Mouse (Mus musculus) gastrocnemius, adult 8-10 months (tissue): ENCODE data around the gene Acot2. TPM values are rescaled to one million over a fixed set of nuclear protein-coding genes. Genes with fewer than 3 reads are reported as not detected.
"Not testable (repeated sequence)": the region's sequence is repeated elsewhere in the genome, so short reads cannot be mapped to it uniquely, and the experiment has no call there.

Experiments
- DNase-seq, 2 experiments: peaks; one replicate each; pipeline ENCODE4 v3.0.0; 2022; ENCODE audit warnings: low spot score in 2 of 2
- total RNA-seq, 4 experiments: library from RNA; stranded (reverse); gene quantifications; 2 replicates each; pipeline ENCODE4 v1.2.4; 2022

The Acot2 gene
- total RNA-seq, 4 experiments from 2014 or later = 14.9 to 20.7 (median 17.2) TPM

DNA sequence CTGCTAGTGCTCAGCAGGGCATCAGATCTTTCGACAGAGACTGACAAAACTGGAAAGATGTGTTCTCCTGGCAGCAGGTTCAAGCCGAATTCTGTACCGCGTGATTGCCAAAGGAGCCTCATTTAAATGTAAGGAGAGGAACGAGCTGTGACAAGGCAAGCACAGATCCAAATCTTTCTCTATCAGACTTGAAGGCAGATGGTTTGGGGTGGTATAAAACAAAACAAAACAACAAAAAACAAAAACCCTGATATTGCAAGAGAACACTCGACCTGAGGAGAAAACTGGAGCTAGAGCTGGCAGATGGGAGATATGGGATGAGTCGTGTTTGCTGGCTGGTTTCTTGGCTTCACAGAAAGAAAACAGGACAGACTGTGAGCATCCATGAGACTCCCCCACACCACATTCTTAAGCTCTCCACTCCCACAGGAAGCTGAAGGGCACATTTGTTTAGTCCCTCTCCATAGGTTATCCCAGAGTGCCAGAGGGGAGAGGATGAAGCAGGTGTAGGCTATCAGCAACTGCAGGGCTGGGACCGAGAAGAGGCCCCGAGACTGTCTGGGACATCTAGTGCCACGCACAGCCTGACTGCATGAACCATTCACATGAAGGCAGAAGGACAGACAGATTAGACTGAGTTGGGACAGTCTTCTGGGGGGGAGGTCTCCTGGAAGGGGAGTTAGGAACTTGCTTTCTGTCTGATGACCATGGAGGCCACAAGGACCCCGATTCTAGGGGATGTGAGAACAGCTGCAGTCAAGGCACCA lies 10.9 kb downstream of the Acot2 start:
- DNase-seq = no peak

DNA sequence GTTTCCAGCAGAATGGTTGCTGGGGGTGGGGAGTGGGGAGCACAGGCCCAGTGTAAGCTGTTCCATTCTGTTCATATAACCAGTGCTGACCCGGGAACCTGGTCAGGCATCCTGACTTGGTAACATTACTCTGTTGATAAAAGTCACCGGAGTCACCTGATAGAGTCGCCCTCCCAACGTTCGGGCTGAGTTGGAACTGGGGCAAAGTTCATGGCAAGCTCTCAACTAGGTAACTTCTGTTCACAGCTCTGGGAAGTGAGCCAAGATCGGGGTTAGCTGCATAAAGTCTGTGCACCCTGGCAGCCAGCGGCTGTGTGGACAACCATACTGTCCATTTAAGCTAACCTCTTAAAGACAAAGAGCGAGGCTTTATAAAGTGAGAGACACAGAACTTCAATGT lies 11.6 kb downstream of the Acot2 start:
- peak; percentile 21 to 48 for DNase-seq

DNA sequence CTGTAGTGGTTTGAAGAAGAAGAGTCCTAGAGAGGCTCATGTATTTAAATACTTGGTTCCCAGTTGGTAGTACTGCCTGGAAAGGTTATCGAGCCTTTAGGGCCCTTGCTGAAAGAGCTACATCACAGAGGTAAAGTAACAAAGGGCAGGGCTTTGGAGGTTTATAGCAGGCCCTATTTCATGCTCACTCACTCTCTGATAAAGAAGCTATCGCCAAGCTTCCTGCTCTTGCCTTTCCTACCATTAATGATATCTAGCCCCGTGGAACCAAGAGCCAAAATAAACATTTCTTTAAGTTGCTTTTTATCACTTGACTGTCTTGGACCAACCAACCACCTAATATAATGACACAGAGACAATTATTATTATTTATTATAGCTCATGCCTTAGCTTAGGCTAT lies 12.8 kb downstream of the Acot2 start:
- DNase-seq = no peak

DNA sequence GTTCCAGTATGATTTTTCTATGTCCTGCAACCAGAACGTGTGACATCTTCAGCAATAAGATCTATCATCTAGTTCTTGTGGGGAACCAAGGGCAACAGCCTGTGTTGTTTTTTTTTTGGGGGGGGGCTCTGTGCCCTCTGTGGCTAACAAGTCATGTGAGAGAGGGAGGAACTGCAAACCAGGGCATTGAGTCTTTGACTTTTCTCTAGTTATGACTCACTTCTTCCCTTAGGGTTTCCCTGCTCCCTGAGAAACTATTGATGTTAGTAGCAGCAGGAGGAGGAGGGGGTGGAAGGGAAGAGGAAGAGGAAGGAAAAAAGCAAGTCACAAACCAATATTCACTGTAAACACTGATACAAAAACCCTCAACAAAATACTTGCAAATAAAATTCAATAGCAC lies 16.2 kb downstream of the Acot2 start:
- DNase-seq = no peak

DNA sequence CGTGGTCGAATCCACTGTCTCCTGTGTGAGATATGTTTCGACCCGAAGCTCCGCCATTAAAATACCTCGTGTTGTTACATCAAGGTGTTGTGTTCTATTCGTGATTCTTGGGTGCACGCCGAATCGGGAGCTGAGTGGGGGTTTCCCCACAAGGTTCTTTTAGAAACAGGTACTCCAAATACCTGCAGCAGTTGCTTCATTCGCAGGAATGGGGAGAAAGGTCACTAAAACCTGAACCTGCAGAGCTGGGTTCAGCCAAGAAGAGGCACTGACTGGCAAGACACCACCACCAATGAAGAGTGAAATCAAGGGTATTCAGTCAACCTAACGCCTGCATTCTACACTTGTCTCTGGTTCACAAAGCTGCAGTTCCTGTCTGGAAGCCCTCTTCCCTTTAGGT lies 20.6 kb downstream of the Acot2 start:
- no peak for DNase-seq

DNA sequence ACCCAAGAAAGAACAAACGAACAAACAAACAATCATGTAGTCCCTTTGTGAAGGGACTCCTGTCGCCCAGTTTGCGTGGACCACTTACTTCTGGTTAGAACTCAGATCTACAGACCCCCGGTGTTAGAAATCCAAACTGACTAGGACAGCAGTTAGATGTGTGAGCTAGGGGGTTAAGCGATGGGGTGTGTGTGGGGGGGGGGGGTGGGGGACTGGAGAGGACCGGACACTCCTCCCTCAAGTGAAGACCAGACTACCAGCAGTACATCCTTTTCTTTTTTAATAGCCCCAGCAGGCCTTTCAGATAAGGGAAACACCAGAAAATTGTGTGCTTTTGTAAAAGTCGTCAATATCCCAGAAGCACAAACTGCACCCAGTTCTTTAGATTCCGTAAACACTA lies 21.1 kb downstream of the Acot2 start:
- DNase-seq = no peak

DNA sequence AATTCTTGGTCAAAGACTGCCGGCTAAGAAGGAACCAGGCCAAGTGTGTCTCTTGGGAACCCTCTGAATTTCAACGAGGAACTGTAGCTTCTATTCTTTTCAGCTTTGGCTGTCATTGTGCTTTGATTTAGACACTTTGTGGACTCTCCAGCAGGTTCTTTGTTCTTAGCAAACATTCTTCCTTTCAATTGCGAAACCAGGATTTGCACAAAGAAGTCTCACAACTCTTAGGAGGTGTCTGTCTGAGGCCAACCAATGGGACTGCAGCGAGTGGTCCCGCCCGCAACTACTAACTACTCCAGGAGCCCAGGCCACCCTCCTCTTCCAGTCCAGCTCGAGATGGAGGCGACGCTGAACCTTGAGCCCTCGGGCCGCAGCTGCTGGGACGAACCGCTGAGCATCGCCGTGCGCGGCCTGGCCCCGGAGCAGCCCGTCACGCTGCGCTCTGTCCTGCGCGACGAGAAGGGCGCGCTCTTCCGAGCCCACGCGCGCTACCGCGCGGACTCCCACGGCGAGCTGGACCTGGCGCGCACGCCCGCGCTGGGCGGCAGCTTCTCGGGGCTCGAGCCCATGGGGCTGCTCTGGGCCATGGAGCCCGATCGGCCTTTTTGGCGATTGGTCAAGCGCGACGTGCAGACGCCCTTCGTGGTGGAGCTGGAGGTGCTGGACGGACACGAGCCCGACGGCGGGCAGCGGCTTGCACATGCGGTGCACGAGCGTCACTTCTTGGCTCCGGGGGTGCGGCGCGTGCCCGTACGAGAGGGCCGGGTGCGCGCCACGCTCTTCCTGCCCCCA lies 21.7 kb downstream of the Acot2 start, which contains the start of gene Acot1:
TSS of gene Acot1 (plus strand) at position 320 of the 795 bp plus-strand sequence.
- peak; percentile 23 to 39 for DNase-seq

DNA sequence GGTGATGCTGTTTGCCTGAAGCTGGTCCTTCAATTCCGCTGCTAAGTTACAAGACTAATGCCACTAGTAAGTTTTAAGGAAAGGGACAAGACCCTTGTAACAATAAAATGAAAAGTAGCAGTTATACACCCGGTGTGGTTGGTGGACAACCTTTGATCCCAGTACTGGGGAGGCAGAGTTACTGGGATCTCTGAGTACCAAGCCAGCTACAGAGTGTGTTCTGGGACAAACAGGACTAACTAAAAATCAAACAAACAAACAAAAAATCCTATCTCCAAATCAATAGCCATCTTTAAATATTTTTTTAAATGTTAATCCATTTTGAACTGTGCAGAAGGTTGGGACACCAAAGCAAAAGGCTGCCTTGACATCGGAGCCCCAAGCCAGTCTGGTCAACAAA lies 22.5 kb downstream of the Acot2 start:
- no peak for DNase-seq

DNA sequence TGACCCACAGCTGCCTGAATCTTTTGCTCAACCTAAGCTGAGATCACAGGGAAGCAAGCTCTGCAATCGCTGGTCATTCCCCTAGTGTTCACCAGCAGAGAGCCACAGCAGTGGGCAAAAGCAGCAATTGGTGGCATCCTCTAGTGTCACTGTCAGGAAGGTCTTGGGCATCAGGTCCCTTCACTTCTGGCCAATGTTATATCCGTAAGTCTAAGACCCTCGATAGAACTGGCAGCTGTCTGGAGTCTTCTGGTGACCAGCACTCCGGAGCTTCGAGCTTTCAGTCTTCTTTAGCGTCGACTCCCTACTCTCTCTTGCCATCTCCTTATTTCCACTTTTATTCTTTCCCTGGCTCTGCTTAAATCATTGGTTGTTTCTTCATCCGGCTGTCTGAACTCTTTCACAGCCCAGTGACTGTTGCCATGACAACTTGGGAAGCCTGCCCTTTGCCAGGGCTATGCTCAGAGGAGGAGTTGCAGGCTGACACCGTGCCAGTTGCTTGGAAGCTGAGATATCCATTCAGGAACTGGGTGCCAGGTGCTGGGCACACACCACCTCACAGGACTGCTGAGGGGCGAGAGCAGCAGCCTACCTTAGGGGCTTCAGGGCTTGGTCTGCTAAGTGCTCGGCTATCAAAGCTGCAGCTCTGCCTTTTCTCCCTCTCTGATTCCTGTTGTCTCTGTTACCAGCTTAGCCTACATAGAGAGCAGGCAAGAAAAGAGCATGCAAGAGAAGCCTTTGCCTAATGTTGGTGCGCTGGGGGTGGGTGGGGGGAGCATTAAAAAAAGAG lies 23.8 kb downstream of the Acot2 start:
- peak in 1 of 2 experiments; percentile 39 for DNase-seq

DNA sequence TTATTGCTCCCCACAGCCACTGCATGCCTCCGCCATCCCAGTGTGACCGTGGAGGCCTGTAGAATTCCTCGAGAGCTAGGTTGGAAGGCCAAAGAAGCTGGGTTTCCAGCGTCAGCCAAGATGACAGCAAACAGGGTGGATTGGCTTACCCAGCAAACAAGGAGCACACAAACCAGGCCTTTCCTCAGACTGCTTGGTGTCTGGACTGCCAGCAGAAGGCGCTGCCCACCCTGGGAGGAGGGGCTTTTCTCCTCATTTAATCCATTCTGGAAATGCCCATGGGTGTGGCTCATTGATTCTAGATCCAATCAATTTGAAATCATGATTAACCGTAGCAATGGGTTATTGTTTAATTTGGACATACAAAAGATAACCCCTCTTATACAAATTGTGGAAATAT lies 25.5 kb downstream of the Acot2 start:
- DNase-seq = no peak

DNA sequence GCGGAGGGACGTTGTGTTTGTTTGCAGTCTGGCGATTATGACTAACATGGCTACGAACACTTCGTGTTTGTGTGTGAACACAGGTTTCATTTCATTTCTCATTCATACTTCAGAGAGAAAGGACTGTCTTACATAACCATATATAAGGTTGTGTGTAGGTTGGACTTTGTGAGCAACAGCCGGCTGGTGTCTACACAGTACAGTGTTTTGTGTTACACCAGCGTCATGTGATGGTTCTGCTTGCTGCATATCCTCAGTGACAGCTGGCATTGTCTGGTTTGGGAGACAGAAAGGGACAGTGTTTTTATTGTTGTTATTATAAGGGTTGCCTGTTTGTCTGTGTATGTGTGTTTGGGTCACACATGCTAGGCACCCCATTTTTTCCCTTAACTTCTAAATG lies 26.0 kb downstream of the Acot2 start:
- DNase-seq = no peak

DNA sequence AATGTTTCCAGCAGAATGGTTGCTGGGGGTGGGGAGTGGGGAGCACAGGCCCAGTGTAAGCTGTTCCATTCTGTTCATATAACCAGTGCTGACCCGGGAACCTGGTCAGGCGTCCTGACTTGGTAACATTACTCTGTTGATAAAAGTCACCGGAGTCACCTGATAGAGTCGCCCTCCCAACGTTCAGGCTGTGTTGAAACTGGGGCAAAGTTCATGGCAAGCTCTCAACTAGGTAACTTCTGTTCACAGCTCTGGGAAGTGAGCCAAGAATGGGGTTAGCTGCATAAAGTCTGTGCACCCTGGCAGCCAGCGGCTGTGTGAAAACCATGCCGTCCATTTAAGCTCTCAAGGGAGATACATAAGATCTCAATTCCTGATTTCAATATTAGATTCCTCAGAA lies 32.9 kb downstream of the Acot2 start:
- DNase-seq = peak; percentile 43 to 50

DNA sequence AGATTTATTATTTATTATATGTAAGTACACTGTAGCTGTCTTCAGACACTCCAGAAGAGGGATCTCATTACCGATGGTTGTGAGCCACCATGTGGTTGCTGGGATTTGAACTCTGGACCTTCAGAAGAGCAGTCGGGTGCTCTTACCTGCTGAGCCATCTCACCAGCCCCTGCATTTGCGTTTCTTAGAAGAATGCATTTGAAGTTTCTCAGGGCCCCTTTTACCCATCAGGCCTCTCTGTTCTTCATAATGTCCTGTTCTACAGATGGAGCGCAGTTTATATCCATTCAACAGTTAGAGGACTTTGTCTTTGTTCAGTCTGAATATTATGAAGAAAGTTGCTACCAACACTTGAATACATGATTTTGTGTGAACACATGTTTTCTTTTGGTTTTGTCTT lies 34.6 kb downstream of the Acot2 start:
- not testable (repeated sequence) for DNase-seq

DNA sequence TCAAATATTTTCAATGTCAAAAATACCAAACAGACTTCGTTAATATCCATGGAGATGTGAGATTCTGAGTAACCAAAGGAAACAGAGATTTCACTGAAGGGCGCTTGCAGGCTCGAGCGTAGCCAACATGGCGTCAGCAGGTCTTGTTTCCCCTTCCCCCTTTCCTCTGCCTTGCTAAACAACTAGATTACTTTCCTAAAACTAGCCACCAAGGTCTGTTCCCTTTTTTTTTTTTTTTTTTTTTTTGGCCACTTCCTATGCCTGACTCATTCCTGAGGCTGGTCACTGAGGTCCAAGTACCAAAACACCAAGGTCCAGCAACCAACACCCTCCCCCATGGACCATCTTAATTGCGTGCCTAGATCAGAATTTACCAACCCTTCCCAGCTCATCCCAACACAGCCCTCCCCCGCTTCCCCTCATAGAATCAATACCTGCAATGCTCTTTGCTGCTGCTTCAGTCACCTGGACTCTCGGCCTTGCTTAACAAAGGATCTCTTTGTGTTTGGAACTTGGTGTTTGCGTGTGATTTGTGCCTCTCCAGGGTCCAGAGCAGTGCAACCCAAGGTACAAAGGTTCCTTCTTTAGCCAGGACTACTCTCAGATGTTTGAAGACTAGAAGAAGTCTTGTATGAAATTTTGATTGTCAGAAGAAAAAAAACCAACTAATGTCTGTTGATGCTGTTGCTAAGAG lies 35.5 kb downstream of the Acot2 start:
- DNase-seq = no peak

DNA sequence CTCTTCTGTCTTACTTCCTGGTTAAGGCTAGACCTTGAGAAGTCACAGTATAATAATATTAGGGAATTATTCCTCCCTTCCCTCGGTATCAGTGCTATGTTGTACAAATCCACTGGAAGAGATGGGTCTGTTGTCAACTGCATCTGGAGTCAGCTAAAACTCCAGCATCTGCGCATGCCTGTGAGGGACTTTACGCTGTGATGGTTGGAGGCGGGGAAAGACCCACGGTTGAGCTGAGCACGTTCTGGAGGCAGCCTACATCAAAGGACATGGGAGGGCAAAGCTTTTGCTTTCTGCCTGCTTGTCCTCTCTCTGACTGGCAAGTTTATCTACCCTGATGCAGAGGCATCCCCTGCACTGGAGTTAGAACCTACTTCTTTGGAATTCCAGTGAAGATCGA lies 38.2 kb downstream of the Acot2 start:
- no peak for DNase-seq

DNA sequence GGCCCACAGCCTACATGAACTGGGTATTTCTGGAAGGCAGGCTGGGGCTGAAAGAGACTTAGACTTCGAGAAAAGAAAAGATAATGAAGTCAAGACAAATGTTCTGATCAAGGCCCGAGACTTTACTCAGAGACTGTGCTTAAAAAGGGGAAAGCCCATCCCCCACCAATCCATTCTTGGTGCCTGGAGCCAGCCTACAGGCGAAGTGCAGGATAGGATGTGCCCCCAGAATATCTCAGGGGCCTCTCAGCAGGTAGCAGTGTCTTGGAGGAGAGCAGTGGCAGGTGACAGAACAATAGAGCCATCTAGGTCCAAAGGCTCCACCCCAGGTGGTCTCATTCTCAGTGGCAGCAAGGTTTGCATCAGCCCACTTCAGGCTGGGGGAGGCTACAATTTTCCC lies 40.7 kb downstream of the Acot2 start:
- not testable (repeated sequence) for DNase-seq

DNA sequence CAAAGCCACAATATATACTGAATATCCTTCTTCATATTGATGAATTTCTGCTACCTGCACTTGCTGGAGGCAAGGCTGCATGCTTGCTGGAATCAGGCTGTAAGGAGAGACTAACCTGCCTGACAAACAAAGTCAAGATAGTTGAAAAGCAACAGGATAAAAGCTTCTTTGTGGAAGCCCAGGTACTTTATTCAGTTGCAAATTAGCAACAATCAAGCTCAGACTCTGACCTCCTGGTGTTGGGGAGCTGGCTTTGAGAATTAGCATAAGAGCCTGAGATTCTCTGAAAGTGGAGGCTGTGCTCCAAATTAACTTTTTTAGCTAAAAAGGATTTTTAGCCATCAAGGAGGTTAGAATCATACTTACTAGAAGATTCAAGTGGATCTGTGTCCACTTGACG lies 41.4 kb downstream of the Acot2 start:
- DNase-seq = not testable (repeated sequence)

DNA sequence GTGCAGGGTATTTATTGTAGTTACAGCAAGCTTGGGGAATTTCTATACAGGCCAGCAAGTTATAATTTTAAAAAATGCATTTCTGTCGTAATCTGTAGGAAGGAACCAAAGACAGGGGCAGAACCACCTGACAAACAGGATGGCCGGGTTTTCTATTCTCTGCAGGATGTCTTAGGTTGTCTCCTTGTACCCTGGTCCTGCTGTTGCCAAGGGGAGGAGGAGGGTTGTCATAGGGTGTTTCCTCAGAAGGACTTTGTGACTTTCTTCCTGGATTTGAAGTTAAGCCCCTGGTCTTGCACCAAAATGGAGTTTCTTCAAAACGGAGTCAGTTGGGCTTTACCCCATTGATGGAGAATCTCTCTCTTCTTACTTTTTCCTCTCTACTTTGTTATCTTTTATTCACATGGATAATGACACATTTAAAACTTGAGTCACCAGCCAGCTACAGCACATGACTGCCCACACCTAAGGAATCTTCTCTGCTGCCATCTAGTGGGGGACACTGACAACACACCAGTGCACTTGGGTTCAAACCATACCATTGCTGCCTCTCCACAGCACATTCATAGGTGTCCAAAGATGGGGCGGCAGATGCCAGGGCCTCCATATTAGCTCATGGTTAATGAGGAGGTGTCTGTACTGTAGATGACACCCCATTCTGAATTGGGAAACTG lies 43.1 kb downstream of the Acot2 start:
- peak; percentile 50 to 63 for DNase-seq

DNA sequence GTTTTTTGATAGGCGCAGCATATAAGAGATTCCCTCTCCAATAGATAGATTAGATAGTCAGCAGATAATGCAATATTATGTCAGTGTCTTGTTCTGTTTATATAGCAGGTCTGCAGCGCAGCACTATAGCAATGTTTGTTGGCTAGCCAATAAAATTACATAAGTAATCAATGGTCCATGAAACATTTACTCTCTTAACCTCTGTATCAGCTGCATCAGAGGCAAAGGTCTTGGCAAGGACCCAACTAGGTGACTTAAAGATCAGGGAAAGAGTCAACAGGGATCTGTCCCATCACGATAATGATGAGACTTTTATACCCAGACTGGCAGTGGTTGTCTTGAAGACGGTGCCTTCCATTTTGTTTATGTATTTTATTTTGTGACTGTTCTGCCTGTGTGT lies 45.2 kb downstream of the Acot2 start:
- DNase-seq = no peak

DNA sequence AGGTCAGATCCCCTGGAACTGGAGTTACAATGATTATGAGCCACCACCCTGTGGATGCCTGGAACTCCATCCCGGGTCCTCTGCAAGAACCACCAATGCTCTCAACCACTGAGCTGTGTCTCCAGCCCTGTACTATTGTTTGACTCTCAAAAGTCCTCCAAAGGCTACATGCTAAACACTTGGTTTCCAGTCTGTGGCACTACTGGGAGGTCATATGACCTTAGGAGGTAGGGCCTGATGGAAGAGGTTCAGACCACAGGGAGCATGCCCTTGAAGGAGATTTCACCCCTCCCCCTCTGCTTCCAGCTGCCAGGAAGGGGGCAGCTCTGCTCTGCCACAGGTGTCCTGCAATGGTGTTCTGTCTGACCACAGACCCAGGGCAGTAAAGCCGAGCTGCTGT lies 45.6 kb downstream of the Acot2 start:
- DNase-seq = not testable (repeated sequence)

DNA sequence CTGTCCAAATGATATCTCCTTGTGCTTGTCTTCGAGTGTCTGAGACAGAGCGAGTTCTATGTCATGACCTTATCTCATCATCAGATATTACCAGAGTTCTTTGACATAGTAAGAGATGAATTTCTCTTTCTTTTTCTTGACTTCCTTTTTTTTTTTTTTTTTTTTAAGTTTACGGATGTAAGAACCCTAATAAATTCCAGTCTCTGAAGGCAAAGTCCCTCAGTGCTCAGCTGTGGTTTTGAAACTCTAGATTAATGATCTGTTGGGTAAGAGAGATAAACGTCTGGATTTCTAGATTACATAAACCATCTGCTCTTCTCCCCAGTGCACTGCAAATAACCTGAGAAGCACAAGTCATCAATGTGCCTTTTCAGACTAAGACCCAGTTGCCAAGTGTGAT lies 46.4 kb downstream of the Acot2 start:
- no peak for DNase-seq
